Mouse (Mus musculus) forebrain, embryonic 14.5 days (tissue): ENCODE measurements at regions not wholly inside any gene's neighbourhood (a gene's known extent, or its start where the extent isn't known, plus 50 kb on each side); places are given as distances from the start of the nearest gene placed in this dataset.

ENCODE experiments used
- ATAC-seq: fragments of 200-750 bp; cut with Nextera tagmentation; 2 replicates; pipeline ENCODE4 v1.8.0; 2017; ENCODE audit warnings: mild to moderate bottlenecking, moderate library complexity
- DNase-seq: peaks from one replicate; pipeline ENCODE4 v3.0.0-alpha.2; 2015; ENCODE audit warnings: low spot score
- H3K27ac ChIP-seq: fragments of 300-500 bp; sonication (generic); 2 replicates; pipeline ENCODE4 v1.5.1; 2014; ENCODE audit warnings: low read depth, mild to moderate bottlenecking, control low read depth, low read length, moderate library complexity
- H3K27me3 ChIP-seq: fragments of 300-500 bp; sonication (generic); replicated peaks from 2 replicates; pipeline ENCODE4 v1.6.1; 2014; ENCODE audit warnings: low read length, control low read depth, mixed read lengths; ENCODE audit not compliant: control insufficient read depth, insufficient read depth
- H3K36me3 ChIP-seq: fragments of 300-500 bp; sonication (generic); 2 replicates; pipeline ENCODE4 v1.6.1; 2014; ENCODE audit warnings: low read length, control low read depth; ENCODE audit not compliant: control insufficient read depth, insufficient read depth
- H3K4me1 ChIP-seq: fragments of 300-500 bp; sonication (generic); 2 replicates; pipeline ENCODE4 v1.6.1; 2014; ENCODE audit warnings: antibody characterized with exemption, low read length, control low read depth; ENCODE audit not compliant: control insufficient read depth, insufficient read depth
- H3K4me2 ChIP-seq: fragments of 300-500 bp; sonication (generic); 2 replicates; pipeline ENCODE4 v1.6.1; 2014; ENCODE audit warnings: mild to moderate bottlenecking, control low read depth, low read length
- H3K4me3 ChIP-seq: fragments of 300-500 bp; sonication (generic); 2 replicates; pipeline ENCODE4 v1.5.1; 2014; ENCODE audit warnings: low read depth, low read length, control low read depth
- H3K9ac ChIP-seq: fragments of 300-500 bp; sonication (generic); 2 replicates; pipeline ENCODE4 v1.6.1; 2014; ENCODE audit warnings: mild to moderate bottlenecking, low read length, control low read depth, moderate library complexity
- H3K9me3 ChIP-seq: fragments of 300-500 bp; sonication (generic); replicated peaks from 2 replicates; pipeline ENCODE4 v1.6.1; 2016; ENCODE audit warnings: low read length, control low read depth, mixed read lengths; ENCODE audit not compliant: control insufficient read depth
- WGBS: fragments of 180-500 bp; shearing (Covaris S2); extraction: QIAGEN DNeasy Blood & Tissue Kit; methylation state at CpG from one replicate; pipeline ENCODE4 v1.1.7; 2014; 5-methylcytosine and 5-hydroxymethylcytosine counted together

GRCm38 (mm10) chr1:56226314-56227008 is 410.8 kb downstream of the Hsfy2 start:
- H3K27ac ChIP-seq, result no peak overlapping the region
- 0 out of 2 replicates have a peak, but pooled peaks have one; percentile 23 for ATAC-seq
- 78% methylated on average over 7 of the region's 7 CpGs for WGBS
- DNase-seq, result peak; percentile 22
- no peaks in the 10 kb centered on the region for H3K36me3 ChIP-seq
- H3K27me3 ChIP-seq, result no peaks in the 10 kb centered on the region
- no peaks in the 10 kb centered on the region for H3K4me1 ChIP-seq
- no peak overlapping the region for H3K9ac ChIP-seq
- H3K4me2 ChIP-seq, result no peak overlapping the region
- no peak overlapping the region for H3K4me3 ChIP-seq
- H3K9me3 ChIP-seq, result no peaks in the 10 kb centered on the region

GRCm38 (mm10) chr1:56219700-56220099 is 417.5 kb downstream of the Hsfy2 start:
- Histone ChIP-seq H3K9ac (no peak overlapping the region), H3K36me3 (no peaks in the 10 kb centered on the region), H3K9me3 (no peaks in the 10 kb centered on the region), H3K4me3 (no peak overlapping the region), H3K27me3 (no peaks in the 10 kb centered on the region), H3K27ac (no peak overlapping the region), H3K4me2 (no peak overlapping the region), H3K4me1 (no peaks in the 10 kb centered on the region)
- DNase-seq (no peak), ATAC-seq (no peak)
- WGBS, result 87% methylated on average over 2 of the region's 2 CpGs

- DNase-seq (no peak), ATAC-seq (no peak)
- no peaks in the 10 kb centered on the region for H3K36me3 ChIP-seq
- no peaks in the 10 kb centered on the region for H3K9me3 ChIP-seq
- H3K9ac ChIP-seq, result no peak overlapping the region
- H3K27me3 ChIP-seq, result no peaks in the 10 kb centered on the region
- no peaks in the 10 kb centered on the region for H3K4me1 ChIP-seq
- H3K27ac ChIP-seq, result no peak overlapping the region
- WGBS, result 86% methylated on average over 13 of the region's 13 CpGs
- no peak overlapping the region for H3K4me2 ChIP-seq
- no peak overlapping the region for H3K4me3 ChIP-seq
Measured at GRCm38 (mm10) chr1:56210712-56211371, 426.4 kb downstream of the Hsfy2 start.

GRCm38 (mm10) chr1:56206615-56207267 is 430.5 kb downstream of the Hsfy2 start:
- Histone ChIP-seq H3K4me1 (no peaks in the 10 kb centered on the region), H3K4me3 (no peak overlapping the region), H3K9ac (no peak overlapping the region), H3K36me3 (no peaks in the 10 kb centered on the region), H3K9me3 (no peaks in the 10 kb centered on the region), H3K27ac (no peak overlapping the region), H3K27me3 (no peaks in the 10 kb centered on the region), H3K4me2 (no peak overlapping the region)
- 92% methylated on average over 10 of the region's 10 CpGs for WGBS
- no peak for ATAC-seq
- no peak for DNase-seq

GRCm38 (mm10) chr1:56195224-56195623 is 442.0 kb downstream of the Hsfy2 start:
- H3K4me2 ChIP-seq, result no peak overlapping the region
- no peaks in the 10 kb centered on the region for H3K9me3 ChIP-seq
- no peak overlapping the region for H3K4me3 ChIP-seq

GRCm38 (mm10) chr1:56183503-56184198 is 453.6 kb downstream of the Hsfy2 start:
- peak; percentile 16 for DNase-seq
- H3K4me3 ChIP-seq, result no peak overlapping the region

More at GRCm38 (mm10) chr1:56195224-56195623, 442.0 kb downstream of the Hsfy2 start:
- ATAC-seq, result no peak
- Histone ChIP-seq H3K27ac (no peak overlapping the region), H3K4me1 (no peaks in the 10 kb centered on the region), H3K27me3 (no peaks in the 10 kb centered on the region), H3K36me3 (no peaks in the 10 kb centered on the region), H3K9ac (no peak overlapping the region)
- 92% methylated on average over 2 of the region's 2 CpGs for WGBS
- no peak for DNase-seq

GRCm38 (mm10) chr1:56179206-56179985 is 457.8 kb downstream of the Hsfy2 start:
- Histone ChIP-seq H3K36me3 (no peaks in the 10 kb centered on the region), H3K4me2 (no peak overlapping the region), H3K4me1 (no peaks in the 10 kb centered on the region), H3K27ac (no peak overlapping the region), H3K9ac (no peak overlapping the region), H3K4me3 (no peak overlapping the region), H3K27me3 (no peaks in the 10 kb centered on the region), H3K9me3 (no peaks in the 10 kb centered on the region)
- WGBS, result 74% methylated on average over 10 of the region's 10 CpGs
- ATAC-seq (no peak), DNase-seq (peak; percentile 54)

More at GRCm38 (mm10) chr1:56183503-56184198, 453.6 kb downstream of the Hsfy2 start:
- H3K27me3 ChIP-seq, result no peaks in the 10 kb centered on the region
- no peaks in the 10 kb centered on the region for H3K9me3 ChIP-seq
- no peak overlapping the region for H3K9ac ChIP-seq
- H3K27ac ChIP-seq, result no peak overlapping the region
- WGBS, result 74% methylated on average over 8 of the region's 8 CpGs
- no peak for ATAC-seq
- H3K36me3 ChIP-seq, result no peaks in the 10 kb centered on the region
- no peak overlapping the region for H3K4me2 ChIP-seq
- H3K4me1 ChIP-seq, result no peaks in the 10 kb centered on the region

- 46% methylated on average over 4 of the region's 4 CpGs for WGBS
- ATAC-seq, result no peak
- no peaks in the 10 kb centered on the region for H3K4me1 ChIP-seq
- no peak overlapping the region for H3K4me3 ChIP-seq
- no peak overlapping the region for H3K9ac ChIP-seq
- H3K4me2 ChIP-seq, result no peak overlapping the region
- H3K9me3 ChIP-seq, result no peaks in the 10 kb centered on the region
- no peak for DNase-seq
- no peaks in the 10 kb centered on the region for H3K27me3 ChIP-seq
- no peak overlapping the region for H3K27ac ChIP-seq
- no peaks in the 10 kb centered on the region for H3K36me3 ChIP-seq
Measured at GRCm38 (mm10) chr1:56171157-56171556, 466.1 kb downstream of the Hsfy2 start.
